Mouse (Mus musculus) B cell, adult 62 days (primary cell): ENCODE results near the gene Sin3b. TPM values are rescaled to one million over a fixed set of nuclear protein-coding genes. Genes with fewer than 3 reads are reported as not detected.

Source experiments
- total RNA-seq: library from RNA; stranded (reverse); gene quantifications from 4 replicates; pipeline ENCODE4 v1.2.4, GENCODE M21; 2023

Gene Sin3b
- total RNA-seq, result 129 to 144 TPM (median 139 TPM) in 4 replicates

DNA sequence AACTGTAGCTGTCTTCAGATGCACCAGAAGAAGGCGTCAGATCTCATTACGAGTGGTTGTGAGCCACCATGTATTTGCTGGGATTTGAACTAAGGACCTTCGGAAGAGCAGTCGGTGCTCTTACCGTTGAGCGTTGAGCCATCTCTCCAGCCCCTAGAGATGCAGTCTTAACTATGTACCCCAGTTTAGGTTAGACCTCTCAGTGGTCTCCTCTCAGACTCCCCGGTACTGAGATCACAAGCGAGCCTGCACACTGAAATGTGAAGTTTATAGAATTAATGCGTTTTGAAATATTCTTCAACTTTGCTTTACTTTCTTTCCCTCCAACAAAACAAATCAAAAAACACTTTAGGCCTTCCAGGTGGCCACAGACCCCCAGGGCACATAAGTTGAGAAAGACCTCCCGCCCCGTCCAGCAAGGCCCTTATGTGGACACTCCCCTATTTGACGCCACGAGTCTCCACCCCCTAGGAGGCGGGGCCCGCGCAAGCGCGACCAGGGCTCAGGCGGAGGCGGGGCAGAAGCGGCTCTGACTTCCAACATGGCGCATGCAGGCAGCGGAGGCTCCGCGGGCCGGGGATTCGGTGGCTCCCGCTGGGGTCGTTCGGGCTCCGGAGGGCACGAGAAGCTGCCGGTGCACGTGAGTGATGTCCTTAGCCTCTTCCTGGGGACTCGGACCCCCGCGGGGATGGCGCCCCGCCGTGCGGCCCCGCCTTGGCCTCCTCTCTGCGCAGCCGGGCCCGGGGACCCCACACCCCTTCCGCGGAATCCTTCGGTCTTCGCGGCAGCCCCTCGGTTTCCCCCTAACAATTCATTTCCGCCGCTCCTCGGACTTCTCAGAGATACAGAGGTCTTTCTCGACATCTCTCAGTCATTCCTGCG lies at the start of gene Sin3b:
Sin3b (plus strand) TSS at position 517 of the 882 bp plus-strand sequence.

DNA sequence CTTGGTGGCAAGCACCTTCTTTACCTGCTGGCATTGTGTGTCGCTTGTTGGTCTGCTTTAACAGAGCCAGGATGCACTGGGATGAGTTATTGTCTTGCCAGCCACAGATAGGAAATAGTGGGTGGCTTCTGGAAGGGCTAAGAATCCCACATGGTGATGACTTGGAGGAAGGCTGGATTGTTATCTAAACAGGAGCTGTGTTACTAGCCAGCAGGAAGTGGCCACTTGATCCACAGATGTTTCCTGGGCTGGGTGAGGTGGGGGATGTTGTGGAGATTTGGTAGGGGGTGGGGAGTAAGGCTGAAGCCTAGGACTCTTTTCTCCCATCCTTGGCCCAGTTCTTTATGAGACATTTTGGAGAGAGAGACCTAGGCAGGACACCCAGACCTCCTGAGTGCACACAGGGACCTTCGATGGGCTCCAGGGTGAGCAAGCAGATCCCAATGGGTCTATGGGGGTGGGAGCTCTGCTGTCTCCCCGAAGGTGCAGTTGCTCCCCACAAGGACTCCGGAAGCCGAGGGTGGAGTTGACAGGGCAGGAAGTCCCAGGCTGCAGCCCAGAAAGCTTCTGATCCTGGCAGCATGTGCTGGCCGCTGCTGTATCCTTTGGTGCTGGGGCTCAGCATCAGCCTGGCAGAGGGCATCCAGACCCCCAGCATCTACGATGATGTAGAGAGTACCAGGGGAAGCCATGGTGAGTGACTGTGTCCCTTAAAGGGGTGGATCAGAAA lies 38.4 kb downstream of the Sin3b start, which contains the start of gene F2rl3:
F2rl3 (plus strand) TSS at position 559 of the 730 bp plus-strand sequence.

Other genes starting within 250 kb of the Sin3b start
- gene Cherp, start 248.1 kb upstream of the Sin3b start, total RNA-seq, result 117 to 132 TPM (median 126 TPM) in 4 replicates
- gene Slc35e1, start 230.7 kb upstream of the Sin3b start, total RNA-seq, result 68.3 to 73.8 TPM (median 71.4 TPM) in 4 replicates
- 20.1 to 21.5 TPM (median 21.1 TPM) in 4 replicates for gene Med26, start 175.0 kb upstream of the Sin3b start, total RNA-seq
- gene Smim7, start 152.2 kb upstream of the Sin3b start, total RNA-seq, result 156 to 187 TPM (median 175 TPM) in 4 replicates
- gene Tmem38a, start 151.2 kb upstream of the Sin3b start, total RNA-seq, result 0.73 to 2.3 TPM (median 0.99 TPM) in 4 replicates
- 0.09 TPM in 1 of 4 replicates, not detected in the others for gene Nwd1, start 76.6 kb upstream of the Sin3b start, total RNA-seq
- 0.49 to 1.3 TPM (median 0.93 TPM) in 4 replicates for gene F2rl3, start 38.6 kb downstream of the Sin3b start, total RNA-seq